7 mouse cellular contexts compared by ENCODE assay signal in the genomic region with DNA sequence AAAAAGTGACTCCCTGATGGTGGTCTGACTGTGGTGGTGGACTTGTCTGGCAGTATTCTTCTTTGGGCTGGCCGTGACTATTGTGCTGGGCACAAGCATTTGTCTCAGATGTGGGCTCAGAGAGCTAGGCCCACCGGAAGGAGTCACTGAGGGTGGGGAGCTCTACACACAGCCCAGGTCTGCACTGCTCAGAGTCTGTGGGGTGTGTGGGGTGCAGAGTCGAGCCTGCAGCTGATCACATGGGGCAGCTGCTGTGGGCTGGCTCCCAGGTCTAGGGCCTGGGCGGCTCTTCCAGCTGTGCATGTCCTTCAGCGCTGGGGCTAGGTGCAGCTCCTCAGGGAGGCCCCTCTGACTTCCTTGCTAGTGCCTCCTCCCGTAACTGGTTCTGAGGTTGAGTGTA. TPM values are rescaled to one million over a fixed set of nuclear protein-coding genes. Genes with fewer than 3 reads are reported as not detected.
DNase-seq lines count a peak whose midpoint lies in the region; ATAC-seq and TF ChIP-seq lines count a peak whose summit lies in the region.

No protein-coding gene starts in this region.

- no peak for TF ChIP-seq CTCF in stomach, postnatal 0 days (IDR thresholded peaks at IDR 0.05; ENCODE audit: low read depth)

- H3K4me3 ChIP-seq in hindbrain, embryonic 11.5 days (ENCODE audit: low read depth, low read length), result 0 out of 2 replicates have a peak overlapping the region, but pooled peaks have one; percentile 10
- H3K4me3 ChIP-seq in limb, embryonic 11.5 days (ENCODE audit: low read depth, low read length), result no peak overlapping the region
- H3K4me3 ChIP-seq in stomach, postnatal 0 days (ENCODE audit: low read depth, low read length), result peak overlapping the region; percentile 6; the same call in 1 of the 2 replicates

- H3K4me2 ChIP-seq in hindbrain, embryonic 11.5 days (replicated peaks; ENCODE audit: low read depth, low read length), result no peak overlapping the region; the same call in 1 of the 2 replicates
- no peak overlapping the region; the same call in 1 of the 2 replicates for H3K4me2 ChIP-seq in limb, embryonic 11.5 days (ENCODE audit: low read depth, severe bottlenecking)
- H3K4me2 ChIP-seq in stomach, postnatal 0 days (replicated peaks; ENCODE audit: low read depth), result peak overlapping the region; percentile 78

- no peaks in the 10 kb centered on the region for H3K9me3 ChIP-seq in hindbrain, embryonic 11.5 days (ENCODE audit: control insufficient read depth, low read length)
- no peaks in the 10 kb centered on the region for H3K9me3 ChIP-seq in limb, embryonic 11.5 days (ENCODE audit: control insufficient read depth, low read length)
- H3K9me3 ChIP-seq in stomach, postnatal 0 days (ENCODE audit: control insufficient read depth, low read length), result no peaks in the 10 kb centered on the region

- WGBS in hindbrain, embryonic 11.5 days, result 66% methylated on average over 6 of the region's 6 CpGs
- WGBS in limb, embryonic 11.5 days, result 72% methylated on average over 6 of the region's 6 CpGs
- 31% methylated on average over 6 of the region's 6 CpGs for WGBS in stomach, postnatal 0 days

- no peaks in the 10 kb centered on the region for H3K36me3 ChIP-seq in hindbrain, embryonic 11.5 days (ENCODE audit: control insufficient read depth, insufficient read depth, low read length)
- no peaks in the 10 kb centered on the region for H3K36me3 ChIP-seq in limb, embryonic 11.5 days (ENCODE audit: control insufficient read depth, insufficient read depth, low read length)
- H3K36me3 ChIP-seq in stomach, postnatal 0 days (ENCODE audit: control insufficient read depth, insufficient read depth, low read length), result no peaks in the 10 kb centered on the region

- peak; percentile 39 for DNase-seq in thymus, postnatal 0 days (ENCODE audit: low spot score)
- no peak for DNase-seq in thymus, postnatal 25 days
- DNase-seq in hindbrain, embryonic 11.5 days (ENCODE audit: low spot score), result no peak
- no peak for DNase-seq in limb, embryonic 11.5 days (ENCODE audit: low spot score)
- DNase-seq in stomach, postnatal 0 days (ENCODE audit: low spot score), result no peak
- DNase-seq in cerebellum, postnatal 25 days, result no peak
- DNase-seq in natural killer cell, adult 2 months (ENCODE audit: low spot score in 2 of 2), result no peak

- H3K27me3 ChIP-seq in hindbrain, embryonic 11.5 days (ENCODE audit: control insufficient read depth, insufficient read depth, low read length), result no peaks in the 10 kb centered on the region
- no peaks in the 10 kb centered on the region for H3K27me3 ChIP-seq in limb, embryonic 11.5 days (ENCODE audit: control insufficient read depth, insufficient read depth, low read length)
- no peaks in the 10 kb centered on the region for H3K27me3 ChIP-seq in stomach, postnatal 0 days (ENCODE audit: control insufficient read depth, insufficient read depth, low read length)

- no peak overlapping the region for H3K27ac ChIP-seq in hindbrain, embryonic 11.5 days (ENCODE audit: low read depth, low read length)
- H3K27ac ChIP-seq in limb, embryonic 11.5 days (replicated peaks; ENCODE audit: low read depth, low read length), result peak overlapping the region; percentile 3; the same call in 1 of the 2 replicates
- H3K27ac ChIP-seq in stomach, postnatal 0 days (replicated peaks), result peak overlapping the region; percentile 86

- no peak for ATAC-seq in hindbrain, embryonic 11.5 days (ENCODE audit: low FRiP score)
- ATAC-seq in limb, embryonic 11.5 days (ENCODE audit: insufficient number of reproducible peaks, low FRiP score, low TSS enrichment, low read depth), result peak; percentile 41; the same call in 1 of the 2 replicates
- ATAC-seq in stomach, postnatal 0 days (ENCODE audit: low FRiP score, low TSS enrichment), result peak; percentile 52; the same call in 1 of the 2 replicates

- no peak for TF ChIP-seq EP300 in stomach, postnatal 0 days (optimal IDR thresholded peaks at IDR 0.05)

- peaks cover 42% of the 10 kb centered on the region for H3K4me1 ChIP-seq in hindbrain, embryonic 11.5 days (replicated peaks; ENCODE audit: control insufficient read depth, insufficient read depth, low read length)
- peaks cover 48% of the 10 kb centered on the region for H3K4me1 ChIP-seq in limb, embryonic 11.5 days (ENCODE audit: control insufficient read depth, insufficient read depth, low read length)
- H3K4me1 ChIP-seq in stomach, postnatal 0 days (replicated peaks; ENCODE audit: control insufficient read depth, insufficient read depth), result peaks cover 31% of the 10 kb centered on the region

- H3K9ac ChIP-seq in hindbrain, embryonic 11.5 days (ENCODE audit: low read depth, low read length), result peak overlapping the region; percentile 1; the same call in 1 of the 2 replicates
- 0 out of 2 replicates have a peak overlapping the region, but pooled peaks have one; percentile 27 for H3K9ac ChIP-seq in limb, embryonic 11.5 days (ENCODE audit: low read length)
- H3K9ac ChIP-seq in stomach, postnatal 0 days (ENCODE audit: low read length), result peak overlapping the region; percentile 47

RNA-seq across cellular contexts. Expression of gene Rxra, which starts 3.8 kb away (rescaled TPM):
- 5.1 and 5.5 TPM in 2 replicates for polyA plus RNA-seq in thymus, postnatal 0 days (2015; fragmentation: Nextera tagmentation; extraction: Ambion mirVana)
- polyA plus RNA-seq in hindbrain, embryonic 11.5 days (2014; fragmentation: Nextera tagmentation; extraction: Ambion mirVana), result 6.5 and 7.6 TPM in 2 replicates
- polyA plus RNA-seq in limb, embryonic 11.5 days (2014; fragmentation: Nextera tagmentation; extraction: Ambion mirVana), result 8.7 TPM in 2 replicates
- 8.7 and 10.5 TPM in 2 replicates for polyA plus RNA-seq in stomach, postnatal 0 days (2015; fragmentation: Nextera tagmentation; extraction: Ambion mirVana)
